Mouse (Mus musculus) embryonic fibroblast, embryonic 13.5 days (primary cell): Measurements from ENCODE around the gene Ccnd1.

Experiments used
- CTCF ChIP-seq: IDR thresholded peaks from 2 replicates; pipeline ENCODE4 v1.5.1; 2011; ENCODE audit warnings: mild to moderate bottlenecking, control low read depth, low read length, moderate library complexity, borderline replicate concordance; ENCODE audit not compliant: insufficient read depth
- POLR2A ChIP-seq: IDR thresholded peaks from 2 replicates; pipeline ENCODE4 v1.6.1; 2011; ENCODE audit warnings: low read depth, mild to moderate bottlenecking, control low read depth, low read length, moderate library complexity

- no peak for TF ChIP-seq CTCF
- no peak for TF ChIP-seq POLR2A
Measured at GRCm38 (mm10) chr7:144934901-144935300, 4.8 kb downstream of the Ccnd1 start.
